Mouse (Mus musculus) kidney, postnatal 25 days (tissue): Measurements from ENCODE around the gene Fbln2.
"Not testable (repeated sequence)": the region's sequence is repeated elsewhere in the genome, so short reads cannot be mapped to it uniquely, and the experiment has no call there.

Source experiments
- DNase-seq, 2 experiments: peaks; one replicate each; pipeline ENCODE4 v3.0.0; 2021; ENCODE audit warnings: mixed read lengths in 2 of 2

Gene Fbln2

DNA sequence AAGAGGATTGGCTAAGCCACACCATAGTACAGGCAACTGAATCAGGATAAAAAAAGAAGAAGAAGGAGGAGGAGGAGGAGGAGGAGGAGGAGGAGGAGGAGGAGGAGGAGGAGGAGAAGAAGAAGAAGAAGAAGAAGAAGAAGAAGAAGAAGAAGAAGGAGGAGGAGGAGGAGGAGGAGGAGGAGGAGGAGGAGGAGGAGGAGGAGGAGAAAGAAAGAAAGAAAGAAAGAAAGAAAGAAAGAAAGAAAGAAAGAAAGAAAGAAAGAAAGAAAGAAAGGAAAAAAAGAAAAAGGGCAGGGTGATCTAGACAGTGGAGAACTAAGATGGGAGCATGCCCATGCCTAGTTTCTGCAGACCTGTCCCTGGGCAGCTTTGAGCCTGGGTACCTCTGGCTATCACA is at the start of gene Fbln2:
Fbln2 (plus strand) TSS at position 301 of the 400 bp plus-strand sequence.
- not testable (repeated sequence) for DNase-seq

- no peak for DNase-seq
Measured at GRCm38 (mm10) chr6:91163195-91163911, 48.9 kb upstream of the Fbln2 start.

- DNase-seq: no peak
Measured at GRCm38 (mm10) chr6:91164584-91164983, 47.7 kb upstream of the Fbln2 start.

GRCm38 (mm10) chr6:91165210-91165609 is 47.0 kb upstream of the Fbln2 start:
- DNase-seq: peak; percentile 64 to 80

DNA sequence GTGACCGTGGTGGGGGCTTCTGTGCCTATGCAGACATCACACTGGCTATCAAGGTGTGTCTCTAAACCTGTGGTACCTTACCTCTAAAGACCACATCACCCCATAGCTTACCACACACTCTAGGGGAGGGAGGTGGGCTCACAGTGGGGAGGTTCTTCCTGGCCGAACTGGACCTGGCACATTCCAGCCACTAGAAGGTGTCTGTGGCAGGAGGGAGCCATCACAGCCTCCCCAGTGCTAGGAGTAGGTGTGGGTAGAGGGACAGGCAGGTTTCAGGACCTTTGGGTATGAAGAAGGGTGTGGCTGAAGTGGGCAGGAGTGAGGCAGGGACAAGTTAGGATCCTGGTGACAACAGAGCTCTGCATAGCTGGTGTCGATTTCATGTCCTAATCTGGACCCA is 44.4 kb upstream of the Fbln2 start:
- no peak for DNase-seq

DNA sequence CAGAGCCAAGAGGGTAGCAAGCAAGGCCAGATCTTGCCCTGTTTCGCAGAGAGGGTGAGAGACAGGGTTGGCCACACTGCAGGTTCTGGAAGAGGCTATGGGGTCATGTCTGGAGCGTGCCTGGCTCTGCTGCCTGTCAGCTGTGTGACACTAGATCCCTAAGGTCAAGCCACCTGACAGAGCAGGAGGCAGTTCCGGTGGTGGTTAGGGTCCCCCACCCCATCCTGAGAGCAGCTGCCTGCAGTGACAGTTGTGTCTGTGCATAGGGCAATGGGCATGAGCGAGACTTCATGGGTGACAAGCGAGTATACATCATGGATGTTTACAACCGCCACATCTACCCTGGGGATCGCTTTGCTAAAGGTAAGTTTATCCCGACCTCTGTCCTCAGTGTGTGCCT is 43.1 kb upstream of the Fbln2 start:
- no peak for DNase-seq

DNA sequence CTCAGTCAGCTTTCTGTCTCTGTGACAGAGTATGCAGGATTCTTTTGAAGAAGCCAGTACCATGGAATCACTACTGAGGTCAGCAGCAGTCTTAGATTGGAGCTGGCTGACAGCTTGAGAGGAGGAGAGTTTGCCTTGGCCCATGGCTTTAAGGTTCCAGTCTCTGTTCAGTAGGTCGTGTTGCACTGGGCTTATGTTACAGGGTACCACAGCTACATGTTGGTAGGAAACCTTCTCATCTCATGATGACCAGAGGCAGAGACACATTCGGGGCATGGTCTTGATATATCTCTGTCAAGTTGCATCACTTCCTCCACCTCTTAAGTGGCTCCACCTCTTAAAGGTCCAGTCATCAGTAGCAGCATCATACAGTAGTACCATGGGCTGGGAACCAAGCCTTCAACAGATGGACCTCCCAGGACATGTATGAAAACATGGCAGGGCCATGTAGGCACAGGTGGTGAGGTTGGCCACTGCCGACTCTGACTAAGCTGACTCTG is 40.8 kb upstream of the Fbln2 start:
- DNase-seq: no peak

- DNase-seq: no peak
Measured at GRCm38 (mm10) chr6:91172381-91172780, 39.9 kb upstream of the Fbln2 start.

DNA sequence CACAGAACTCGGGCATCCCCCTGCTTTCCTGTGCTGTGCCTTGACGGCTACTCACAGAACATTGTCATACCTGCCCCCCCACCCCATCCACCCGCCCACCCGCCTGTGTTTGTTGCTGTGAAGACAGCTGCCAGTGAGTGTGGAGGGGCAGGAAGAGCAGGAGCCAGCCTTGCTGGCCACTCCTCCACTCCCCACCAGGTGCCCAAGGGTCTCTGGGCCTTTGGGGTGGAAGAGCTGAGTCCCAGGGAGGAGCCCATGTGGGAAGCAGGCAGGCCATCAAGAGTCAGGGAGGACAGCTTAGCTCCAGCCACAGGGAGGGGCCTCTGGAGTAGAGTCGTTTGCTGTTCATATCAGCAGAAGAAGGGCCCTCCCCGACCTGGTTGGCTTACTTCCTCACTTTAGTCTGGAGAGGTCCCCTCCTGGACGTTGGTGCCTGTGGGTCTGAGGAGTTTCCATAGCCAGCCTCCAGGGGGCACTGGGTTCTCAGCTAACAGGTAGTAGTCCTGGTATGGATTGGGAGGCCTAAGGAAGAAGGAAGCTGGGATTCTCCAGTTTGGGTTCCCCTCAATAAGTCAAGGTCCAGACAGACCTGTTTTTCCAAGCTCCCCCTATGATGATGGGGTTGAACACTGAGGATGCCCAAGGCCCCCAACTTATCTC is 38.9 kb upstream of the Fbln2 start:
- DNase-seq: peak; percentile 52 to 69

- DNase-seq: no peak
Measured at GRCm38 (mm10) chr6:91174211-91174610, 38.0 kb upstream of the Fbln2 start.

GRCm38 (mm10) chr6:91180767-91181171 is 31.5 kb upstream of the Fbln2 start:
- DNase-seq: no peak

DNA sequence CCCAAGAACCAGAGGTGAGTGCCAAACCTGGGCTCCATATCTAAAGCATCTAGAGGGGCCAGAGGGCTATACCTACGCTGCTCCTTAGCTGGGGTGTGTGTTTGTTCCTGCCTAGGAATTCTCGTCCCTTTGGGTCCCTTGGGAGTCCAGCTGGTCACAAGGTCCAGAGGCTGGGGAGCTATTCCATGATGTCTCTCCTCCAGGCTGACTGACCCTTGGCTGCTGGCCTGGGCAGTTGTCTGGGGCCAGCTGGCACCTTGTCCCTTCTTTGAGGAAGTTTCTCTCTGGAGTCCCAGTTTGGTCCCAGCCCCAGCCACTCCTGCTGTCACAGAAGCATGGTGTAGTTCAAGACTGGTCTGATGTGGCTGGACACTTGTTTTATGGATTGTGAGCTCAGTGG is 30.9 kb upstream of the Fbln2 start:
- DNase-seq: peak; percentile 72 to 87

- no peak for DNase-seq
Measured at GRCm38 (mm10) chr6:91182075-91182490, 30.2 kb upstream of the Fbln2 start.

DNA sequence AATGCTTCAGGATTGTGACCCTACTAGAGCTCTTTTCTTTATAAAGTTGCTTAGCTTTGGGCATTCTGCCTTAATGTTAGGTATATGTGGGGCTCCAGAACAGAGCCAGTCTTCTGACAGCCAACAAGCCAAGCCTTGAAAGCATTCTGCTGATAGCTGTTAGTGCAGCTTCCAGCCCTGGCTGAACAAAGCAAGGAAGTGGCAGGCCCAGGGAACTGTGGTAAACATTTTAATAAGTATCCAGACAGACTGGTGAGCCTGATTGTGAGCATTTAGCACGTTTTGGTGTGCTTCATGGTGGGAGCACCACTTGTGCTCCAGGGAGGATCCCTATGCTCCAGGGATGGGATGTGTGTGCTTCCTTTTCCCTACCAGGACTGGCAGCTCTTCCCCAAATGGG is 29.2 kb upstream of the Fbln2 start:
- no peak for DNase-seq

DNA sequence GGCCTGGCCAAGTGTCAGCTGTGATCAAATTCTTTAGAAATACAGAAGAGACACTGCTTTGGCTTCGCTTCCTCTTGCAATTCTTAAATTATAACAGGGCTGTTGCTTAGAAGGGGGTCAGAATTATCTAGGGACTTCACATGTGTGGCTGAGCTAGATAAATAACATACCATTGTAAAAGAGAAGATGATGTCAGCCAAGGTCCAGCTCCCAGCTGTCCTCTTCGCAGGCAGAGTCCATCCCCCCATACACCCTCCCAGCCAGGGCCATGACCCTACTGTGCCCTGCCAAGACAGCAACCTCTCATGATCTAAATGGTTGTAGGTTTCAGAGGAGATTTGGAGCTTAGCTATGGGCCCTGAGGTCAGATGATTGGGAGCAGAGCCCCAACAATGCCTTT is 28.3 kb upstream of the Fbln2 start:
- no peak for DNase-seq

GRCm38 (mm10) chr6:91184776-91185175 is 27.5 kb upstream of the Fbln2 start:
- DNase-seq: no peak

DNA sequence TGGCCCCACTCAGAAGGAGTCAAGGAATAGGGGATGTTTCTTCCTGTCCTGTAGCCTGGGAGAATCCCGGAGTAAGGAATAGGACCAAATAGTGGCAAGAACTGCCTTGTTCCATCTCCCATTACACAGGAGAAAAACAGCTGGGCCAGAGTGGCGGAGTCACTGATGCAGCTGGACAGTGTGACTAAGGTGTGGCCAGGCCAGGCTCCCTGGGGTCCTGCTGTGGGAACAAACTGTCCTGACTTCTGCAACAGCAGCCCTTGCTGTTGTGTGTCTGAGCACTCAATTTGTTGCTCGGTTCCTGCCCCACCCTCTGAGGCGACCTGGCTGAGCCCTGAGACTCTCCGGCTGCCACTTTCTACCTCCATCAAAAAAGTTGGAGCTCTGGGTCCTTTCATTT is 26.8 kb upstream of the Fbln2 start:
- DNase-seq: no peak

DNA sequence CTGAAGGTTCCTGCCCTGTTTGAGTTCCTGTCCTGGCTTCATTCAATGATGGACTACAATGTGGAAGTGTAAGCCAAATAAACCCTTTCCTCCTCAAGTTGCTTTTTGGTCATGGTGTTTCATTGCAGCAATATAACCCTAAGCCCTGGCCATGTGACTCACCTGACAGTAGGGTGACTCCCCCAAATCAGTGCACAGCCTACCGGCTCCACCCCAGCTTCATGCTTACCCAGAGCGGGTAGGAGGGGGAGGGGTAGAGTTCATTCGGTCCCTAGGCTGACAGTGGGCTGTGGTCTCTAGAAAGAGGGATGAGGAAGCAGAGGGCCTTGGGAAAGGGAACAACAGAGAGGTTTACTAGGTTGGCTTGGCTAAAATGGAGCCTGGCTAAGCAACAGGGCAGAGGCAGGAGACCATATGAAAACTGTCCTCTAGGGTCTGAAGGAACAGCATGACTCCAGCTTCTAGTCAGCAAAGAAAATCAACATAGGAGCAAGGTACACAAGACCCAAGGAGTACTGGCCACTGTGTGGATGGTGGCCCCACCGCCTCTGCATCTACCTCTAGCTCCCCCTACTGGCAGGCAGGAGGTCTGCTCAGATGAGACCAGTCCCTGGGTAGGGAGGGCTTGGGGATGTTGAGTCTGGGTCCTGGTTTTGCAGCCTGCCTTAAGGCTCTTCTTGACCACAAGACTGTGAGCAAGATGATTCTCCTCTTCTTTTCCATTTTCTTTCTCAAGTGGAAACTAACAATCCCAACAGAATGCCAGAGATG is 25.9 kb upstream of the Fbln2 start:
- DNase-seq: peak in 1 of 2 experiments; percentile 15

- no peak for DNase-seq
Measured at GRCm38 (mm10) chr6:91186934-91187333, 25.3 kb upstream of the Fbln2 start.

GRCm38 (mm10) chr6:91187871-91188270 is 24.4 kb upstream of the Fbln2 start:
- DNase-seq: peak in 1 of 2 experiments; percentile 49

- no peak for DNase-seq
Measured at GRCm38 (mm10) chr6:91189971-91190370, 22.3 kb upstream of the Fbln2 start.

DNA sequence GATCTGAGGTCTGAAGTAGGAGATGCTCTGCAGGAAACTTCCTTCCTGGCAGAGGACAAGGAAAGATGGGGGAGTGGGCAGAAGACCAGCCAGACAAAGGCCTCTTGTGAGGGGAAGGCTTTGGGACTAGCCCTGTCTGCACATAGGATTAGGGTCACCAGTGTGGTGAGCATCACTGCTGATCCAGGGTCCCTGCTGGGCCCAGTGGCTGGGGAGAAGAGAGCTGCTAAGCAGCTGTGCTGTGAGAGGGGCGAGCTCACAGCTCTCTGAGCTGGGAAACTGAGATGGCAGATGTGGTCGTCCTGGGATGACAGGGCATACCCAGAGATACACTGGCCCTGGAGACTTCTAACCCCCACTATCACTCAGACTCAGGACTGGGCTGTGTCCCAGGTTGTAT is 20.8 kb upstream of the Fbln2 start:
- DNase-seq: no peak

GRCm38 (mm10) chr6:91192421-91192820 is 19.8 kb upstream of the Fbln2 start:
- no peak for DNase-seq
